Mouse (Mus musculus) kidney, adult 9 months (tissue): ENCODE data around the gene Rft1.

Source experiments
- DNase-seq: peaks from one replicate; pipeline ENCODE4 v3.0.0; 2022

Gene Rft1

DNA sequence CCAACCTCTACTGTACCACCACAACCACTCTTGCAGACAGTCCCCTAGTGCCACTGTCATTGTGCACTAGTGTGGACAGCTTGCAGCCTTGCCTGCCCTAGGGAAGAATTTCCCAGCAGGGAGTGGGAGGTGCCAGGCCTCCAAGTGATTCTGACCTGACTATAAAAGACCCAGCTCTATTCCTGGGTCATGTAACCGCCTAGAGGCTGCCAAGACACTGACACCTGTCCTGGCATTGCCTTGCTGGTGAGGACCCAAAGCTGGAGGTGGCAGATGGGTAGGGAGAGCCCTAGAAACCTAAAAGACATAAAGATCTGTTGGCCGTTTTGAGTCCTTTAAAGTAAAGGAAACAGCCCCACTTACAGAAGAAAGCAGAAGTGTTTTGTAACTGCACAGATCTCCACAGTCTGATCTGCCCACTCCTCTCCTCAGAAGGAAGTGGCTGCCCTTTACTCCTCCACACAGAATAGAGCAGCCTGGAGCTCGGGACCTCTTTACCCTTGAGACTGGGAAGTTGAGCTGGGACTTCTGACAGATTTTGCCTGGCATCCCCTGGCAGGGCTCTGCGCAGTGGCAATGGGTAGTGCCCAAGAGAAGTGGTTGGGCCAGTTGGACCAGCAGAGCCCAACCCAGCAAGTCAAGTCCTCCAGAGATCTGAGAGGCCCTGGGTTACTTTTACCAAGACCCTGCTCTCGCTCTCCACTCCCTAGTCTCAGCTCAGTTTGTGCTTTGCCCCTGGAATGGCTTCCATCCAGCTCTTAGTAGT lies 23.2 kb upstream of the Rft1 start:
- peak; percentile 71 for DNase-seq

DNA sequence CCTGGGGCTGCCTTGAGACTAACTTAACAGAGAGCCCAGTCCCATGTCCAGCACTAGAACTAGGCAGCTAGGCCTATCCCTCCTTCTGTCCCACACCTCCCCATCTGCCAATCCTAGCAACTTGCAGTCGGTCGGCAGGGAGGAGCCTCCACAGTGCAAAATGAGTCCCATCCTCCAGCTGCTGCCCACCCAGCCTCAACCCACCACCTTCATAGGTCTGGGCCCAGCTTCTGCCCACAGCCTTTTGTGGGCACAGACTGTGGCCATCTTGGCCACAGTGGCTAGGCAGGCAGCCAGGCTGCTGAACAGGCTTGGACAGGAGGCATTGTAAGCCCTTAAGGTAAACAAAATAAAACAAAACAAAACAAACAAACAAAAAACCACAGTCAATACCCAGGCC lies 22.3 kb upstream of the Rft1 start:
- no peak for DNase-seq

DNA sequence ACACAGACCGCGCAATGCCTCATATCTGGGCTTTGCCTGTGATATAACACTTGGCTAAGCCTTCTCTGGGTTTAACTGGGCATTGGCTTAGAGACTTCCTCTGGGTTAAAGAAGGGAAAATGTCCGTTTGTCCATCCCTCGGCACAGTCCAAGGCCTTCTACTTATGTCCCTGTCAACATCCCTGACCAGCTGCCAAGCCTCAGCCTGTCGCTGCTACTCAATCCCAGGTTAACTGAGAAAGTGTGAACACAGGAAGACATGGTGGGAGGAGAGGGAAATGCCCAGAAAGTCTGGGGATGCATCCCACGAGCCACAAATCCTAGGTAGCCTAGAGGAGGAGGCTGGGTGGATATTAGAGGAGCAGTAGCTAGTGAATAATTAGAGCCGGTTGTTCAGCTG lies 20.5 kb upstream of the Rft1 start:
- DNase-seq: no peak

DNA sequence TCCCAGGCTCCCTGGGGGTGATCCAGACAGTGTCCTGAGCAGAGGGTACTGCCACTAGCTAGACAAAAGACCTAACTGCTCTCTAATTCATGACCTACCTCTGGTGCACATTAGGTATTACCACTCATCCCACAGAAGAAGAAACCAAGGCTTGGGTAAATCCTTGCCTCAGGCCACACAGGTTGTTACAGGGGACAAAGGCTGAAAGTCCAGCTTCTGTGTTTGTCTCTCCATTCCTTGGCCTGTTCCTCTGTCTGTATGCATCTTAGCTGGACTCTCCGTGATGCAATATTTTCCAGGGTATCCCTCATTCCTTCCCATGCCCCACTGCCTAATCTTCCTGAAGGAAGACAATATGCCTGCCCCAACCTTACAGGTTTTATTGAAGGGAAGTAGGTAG lies 19.7 kb upstream of the Rft1 start:
- peak; percentile 80 for DNase-seq

DNA sequence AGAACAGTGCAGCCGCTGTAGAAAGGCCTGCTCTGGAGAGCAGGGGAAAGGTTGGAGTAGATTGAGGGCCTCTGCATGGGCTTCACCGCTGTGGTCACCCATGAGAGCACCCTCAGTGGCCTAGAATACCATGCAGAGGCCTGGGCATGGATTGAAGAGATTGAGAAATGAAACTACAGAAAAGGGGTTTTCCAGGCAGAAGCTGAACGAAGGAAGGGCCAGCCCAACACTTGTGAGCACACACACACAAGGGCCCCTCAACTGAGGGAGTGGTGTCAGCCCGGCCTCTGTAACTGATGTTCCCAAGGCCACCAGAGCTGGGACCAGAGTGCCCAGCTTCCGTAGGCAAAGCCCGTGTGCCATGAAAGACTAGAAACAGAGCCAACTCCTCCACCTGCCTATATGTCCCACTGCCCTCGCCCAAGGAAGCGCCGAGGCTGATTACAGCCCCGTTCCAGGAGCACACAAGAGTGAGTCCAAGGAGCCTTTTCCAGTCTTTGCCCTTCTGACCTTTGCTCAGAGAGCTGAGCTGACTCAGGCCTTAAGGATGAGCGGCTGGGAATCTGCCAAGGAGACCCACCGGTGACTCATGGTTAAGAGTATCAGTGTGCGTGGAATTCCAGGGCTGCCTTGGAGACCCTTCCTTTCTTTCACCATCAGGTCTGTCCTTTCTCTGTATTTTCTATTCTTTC lies 18.8 kb upstream of the Rft1 start:
- DNase-seq: peak; percentile 94

DNA sequence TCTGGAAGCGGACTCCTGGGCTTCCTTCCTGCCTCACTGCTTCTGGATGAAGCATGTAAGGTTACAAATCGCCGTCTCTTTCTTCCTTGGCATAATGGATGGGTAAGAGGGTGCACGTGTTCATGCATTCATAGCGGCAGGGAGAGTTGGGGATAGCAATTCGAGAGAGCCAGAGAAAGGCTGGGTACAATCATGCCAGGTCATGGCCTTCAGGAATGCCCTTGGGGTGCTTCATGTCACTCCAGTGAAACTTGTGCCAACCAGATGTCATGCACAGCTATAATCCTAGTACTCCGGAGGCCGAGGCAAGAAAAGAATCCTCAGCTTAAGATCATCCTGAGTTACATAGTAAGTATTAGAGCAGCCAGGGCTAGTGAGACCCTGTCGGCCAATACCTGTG lies 17.7 kb upstream of the Rft1 start:
- DNase-seq: no peak

DNA sequence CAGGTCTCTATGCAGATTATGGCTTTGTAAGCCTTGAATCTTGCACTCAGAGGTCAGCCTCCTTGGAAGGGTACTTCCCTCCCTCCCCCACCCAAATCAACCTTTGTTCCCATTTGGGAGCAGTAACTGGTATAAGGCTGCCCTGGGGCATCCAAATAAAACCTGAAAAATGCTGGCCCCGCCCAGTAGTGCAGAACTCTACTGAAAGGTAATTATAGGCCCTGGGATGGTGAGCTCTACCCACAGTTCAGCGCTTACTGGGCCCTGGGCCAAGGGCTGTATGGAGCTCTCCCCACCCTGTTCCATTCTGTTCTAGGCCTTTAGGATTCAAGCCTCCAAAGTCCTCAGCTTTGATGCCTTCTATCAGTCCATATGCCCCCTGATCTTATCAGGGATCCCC lies 17.1 kb upstream of the Rft1 start:
- DNase-seq: peak; percentile 91

DNA sequence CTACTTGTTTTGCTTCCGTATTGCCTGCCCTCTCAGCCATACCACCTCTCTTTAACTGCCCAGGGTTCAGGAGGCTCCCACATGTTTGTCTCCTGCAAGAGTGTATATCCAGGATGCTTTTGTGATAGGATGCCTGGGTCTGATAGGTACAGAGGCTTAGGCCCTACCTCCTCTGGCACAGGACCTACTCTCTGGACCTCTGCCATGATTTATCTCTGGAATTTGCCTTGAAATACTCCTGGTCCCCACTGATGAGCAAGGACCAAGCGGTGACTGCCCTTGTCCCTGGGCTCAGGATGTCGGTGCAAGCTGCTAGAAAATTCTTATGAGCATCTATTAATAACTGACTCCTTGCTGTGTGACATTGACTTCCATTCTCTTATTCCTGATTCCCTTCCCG lies 16.2 kb upstream of the Rft1 start:
- peak; percentile 67 for DNase-seq

DNA sequence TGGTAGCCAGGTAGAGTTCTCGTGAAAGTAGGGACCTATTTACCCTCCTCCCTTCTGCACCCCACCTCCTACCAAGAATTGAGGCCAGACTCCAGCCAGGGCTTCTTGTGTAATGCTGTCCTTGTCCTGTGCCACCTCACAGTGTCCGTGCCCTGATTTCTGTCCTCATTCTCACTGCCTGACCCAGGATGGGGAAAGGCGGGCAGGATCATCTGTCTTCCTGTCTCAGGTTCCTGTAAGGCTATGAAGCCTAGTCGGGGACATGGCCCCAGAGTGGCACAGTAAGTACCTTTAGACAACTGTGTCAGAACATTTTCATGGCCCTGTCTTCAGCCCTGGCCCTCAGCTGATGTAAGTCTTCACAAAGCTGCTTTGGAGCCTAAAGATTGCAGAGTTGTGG lies 15.5 kb upstream of the Rft1 start:
- no peak for DNase-seq

DNA sequence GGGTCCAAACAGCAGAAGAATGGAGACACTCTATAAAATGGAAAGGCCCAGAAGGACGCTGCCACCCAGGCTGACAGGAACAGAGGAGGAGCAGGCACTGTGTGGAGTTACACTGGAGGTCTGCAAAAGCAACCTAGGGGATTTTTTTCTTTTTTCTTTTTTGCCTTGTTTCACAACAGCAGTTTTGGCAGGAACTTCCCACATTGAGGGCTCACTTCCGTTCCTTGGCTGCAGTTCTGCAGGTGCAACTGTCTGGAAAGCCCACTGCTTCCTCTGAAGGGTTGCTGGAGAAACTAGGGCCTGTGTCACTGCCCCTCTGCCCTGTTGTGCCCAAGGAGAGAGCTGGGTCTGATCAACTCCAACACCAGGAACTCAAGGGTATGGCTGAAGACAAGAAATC lies 12.4 kb upstream of the Rft1 start:
- no peak for DNase-seq

DNA sequence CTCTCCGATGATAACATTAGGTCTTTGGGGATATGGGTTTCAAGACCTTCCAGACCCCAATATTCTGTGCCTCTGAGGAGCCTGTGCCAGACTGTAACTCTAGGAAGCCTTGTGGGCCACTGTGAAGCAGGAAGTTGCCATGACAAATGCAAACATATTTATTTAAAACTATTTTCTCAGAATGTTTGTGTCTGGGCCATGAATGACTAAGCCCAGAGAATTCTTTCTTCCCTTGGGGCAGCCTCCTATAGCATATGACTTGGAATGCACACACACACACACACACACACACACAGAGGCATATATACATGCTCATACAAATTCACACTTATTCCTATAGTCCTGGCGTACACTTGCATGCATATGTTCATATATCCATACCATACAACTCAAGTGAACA lies 10.1 kb upstream of the Rft1 start:
- no peak for DNase-seq

DNA sequence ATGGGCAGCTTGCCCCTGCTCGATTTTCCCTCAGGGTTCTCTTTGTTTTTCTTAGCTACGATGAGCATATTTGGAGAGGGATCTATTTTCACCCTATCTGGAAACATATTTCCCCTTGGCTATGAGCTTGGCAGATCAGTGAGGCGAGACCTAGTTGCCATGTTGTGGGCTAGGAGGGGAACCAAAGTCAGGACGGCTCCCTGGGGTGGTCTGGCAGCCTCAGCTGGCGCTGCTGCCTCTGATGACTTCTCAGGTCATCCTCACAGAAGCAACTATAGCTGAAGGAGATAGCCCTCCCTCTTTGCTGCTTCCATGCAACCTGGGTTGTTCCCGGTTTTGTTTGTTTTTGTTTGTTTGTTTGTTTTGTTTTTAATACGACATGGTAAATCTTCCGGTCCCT lies 9.1 kb upstream of the Rft1 start:
- no peak for DNase-seq

DNA sequence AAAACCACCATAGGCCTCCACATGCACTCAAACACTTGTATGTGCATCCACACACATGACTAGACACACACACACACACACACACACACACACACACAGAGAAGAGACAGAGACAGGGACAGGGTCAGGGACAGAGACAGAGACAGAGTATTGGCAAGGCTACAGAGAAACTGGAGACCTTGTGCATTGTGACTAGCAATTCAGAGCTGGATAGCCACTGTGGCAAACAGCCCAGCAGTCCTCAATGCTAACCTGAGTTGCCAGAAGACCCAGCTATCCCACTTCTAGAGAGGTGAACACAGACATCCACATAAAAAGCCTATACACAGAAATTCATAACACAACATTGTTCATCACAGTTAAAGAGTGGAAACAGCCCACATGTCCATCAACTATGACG lies 7.7 kb upstream of the Rft1 start:
- no peak for DNase-seq

DNA sequence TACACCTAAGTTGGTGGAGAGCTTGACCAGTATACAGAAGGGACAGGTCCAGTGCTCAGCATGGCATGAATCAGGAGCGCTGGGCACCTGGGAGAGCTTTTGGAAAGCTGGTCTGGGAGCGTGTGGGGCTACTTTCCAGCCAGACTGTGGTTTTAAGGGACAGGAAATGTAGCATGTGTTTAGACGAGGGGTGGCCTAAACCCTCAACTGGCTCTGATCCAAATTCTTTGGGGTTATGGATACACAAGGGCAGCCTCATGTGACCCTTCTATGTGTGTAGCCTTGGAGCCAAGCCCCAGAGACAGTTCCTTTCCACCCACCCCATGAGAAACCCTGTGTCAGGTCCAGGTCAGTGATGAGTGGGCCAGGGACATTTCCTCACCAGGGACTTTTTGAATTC lies 5.7 kb upstream of the Rft1 start:
- DNase-seq: peak; percentile 56

DNA sequence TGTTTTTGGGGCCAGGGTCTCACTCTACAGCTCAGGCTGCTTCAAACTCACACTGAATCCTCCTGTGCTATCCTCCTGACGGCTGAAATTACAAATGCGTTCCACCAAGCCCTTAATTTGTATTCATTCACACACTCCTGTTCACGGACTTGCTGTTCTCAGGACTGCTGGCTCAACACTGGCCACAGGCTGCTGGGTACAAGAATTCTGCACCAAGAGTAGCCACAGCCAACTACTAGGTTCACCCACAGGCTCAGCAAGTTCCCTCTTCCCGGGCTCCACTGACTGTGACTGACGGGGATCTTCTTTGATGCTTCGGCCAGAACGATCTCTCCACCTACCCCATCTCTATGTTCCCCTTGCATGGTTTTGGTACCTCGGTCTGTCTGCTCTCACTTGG lies 4.4 kb upstream of the Rft1 start:
- DNase-seq: peak; percentile 45

DNA sequence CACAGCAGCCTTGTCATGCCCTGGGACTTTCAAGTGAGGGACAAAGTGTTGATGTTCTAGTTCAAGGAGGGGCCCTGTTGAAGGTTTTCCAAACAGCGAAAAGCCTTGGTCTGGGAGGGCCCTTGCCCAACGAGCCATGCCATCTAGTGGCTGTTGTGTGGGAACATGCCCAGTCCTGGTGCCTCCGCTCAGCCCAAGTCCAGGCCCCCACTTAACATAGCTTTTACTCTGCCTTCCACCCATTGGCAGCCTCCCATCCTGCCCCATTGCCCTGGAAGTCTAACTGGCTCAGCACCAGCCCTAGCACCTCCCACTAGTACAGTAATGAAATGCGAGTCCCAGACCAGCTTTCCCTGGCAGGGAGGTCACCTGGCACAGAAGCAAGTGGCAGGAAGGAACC lies 3.2 kb upstream of the Rft1 start:
- peak; percentile 99 for DNase-seq

DNA sequence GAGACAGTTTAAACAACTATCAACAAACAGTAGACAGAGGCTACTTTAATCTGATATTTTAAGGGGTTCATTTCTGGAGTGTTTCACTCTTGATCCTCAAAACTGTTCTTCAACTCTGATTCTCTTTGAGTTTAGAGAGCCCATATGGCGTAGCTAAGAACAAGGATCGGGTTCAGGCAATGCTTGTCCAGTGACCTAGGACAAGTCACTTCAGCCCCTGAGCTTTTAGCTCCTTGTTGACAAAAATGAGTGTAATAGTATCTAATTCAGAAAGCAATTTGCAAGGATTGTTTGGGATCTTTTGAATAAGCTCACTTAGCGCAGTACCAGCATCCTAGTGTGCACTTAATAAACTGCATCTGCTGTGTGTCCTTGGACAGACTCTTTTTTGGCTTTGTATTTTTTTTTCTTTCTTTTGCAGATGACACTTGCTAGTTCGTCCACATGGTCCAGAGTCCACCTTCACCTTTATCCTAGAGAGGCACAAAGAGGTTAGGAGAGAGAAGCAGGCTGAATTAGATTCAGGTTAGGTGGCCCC lies 600 bp downstream of the Rft1 start:
- DNase-seq: no peak

DNA sequence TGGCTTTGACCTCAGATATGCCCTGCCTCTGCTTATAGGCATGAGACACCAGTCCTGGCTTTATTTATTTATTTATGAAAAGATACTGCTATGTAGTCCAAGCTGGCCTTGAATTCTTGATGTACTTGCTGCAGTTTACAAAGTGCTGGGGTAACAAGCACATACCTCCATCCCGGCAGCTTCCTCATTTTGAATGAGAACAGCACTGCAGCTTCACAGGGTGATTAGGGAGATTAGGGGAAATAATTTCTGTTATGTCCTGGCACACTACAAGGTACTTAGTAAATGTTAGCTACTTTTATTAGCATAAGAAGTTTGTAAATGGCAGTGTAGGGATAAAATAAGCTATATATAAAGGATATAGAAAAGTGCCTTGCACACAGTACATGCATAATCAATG lies 1.4 kb downstream of the Rft1 start:
- DNase-seq: no peak

DNA sequence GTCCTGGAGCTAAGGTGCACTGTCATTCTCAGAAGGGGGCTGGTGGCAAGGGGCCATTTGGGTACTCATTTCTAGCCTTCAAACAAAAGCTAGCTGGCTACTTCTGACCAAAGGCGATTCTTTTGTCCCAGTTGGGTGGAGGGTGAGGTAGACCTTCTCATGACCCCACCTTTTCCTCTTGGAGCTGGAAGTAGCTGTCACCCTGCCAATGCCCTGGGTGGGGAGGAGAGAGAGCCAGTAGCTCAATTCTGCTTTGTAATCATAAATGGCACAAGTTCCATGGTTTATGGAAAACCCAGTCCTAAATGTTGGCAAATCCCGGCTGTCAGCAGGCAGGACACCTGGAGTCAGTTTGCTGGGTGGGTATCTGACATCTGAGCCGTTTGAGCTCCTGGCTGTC lies 11.9 kb downstream of the Rft1 start:
- no peak for DNase-seq

DNA sequence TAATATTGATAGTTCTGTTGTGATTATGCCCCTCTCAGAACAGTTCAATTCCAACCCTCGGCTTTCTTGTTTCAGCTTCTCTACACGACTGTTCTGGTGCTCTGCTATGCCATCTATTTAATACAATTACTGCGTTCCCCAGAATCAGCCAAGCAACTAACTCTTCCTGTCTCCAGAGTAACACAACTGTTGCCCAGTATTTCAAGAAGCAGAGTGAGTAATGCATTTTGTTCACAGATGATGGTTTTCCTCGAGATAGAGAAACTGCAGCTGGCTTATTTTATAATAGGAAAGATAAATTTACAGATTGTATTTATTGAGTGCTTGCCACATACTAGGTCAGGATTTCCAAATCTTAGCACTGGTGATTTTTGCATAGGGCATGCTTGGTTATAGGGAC lies 12.4 kb downstream of the Rft1 start:
- no peak for DNase-seq

DNA sequence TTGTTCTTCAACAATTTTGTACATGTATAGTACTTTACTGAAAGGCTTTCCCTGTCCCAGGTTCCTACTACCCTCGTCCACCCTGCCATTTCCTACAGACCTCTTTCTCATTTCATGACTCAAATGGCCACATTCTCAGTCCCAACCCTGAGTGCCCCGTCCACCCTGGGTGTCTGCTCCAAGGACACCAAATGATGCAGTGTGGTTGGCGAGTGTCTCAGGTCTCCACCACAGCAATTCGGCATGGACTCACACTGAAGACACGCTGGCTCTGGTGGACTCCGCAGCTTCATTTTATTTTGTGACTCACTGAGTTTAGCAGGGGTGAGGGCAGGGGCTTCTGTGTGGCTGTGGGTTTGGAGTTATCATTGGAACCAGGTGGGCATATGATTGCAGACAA lies 16.0 kb downstream of the Rft1 start:
- no peak for DNase-seq

DNA sequence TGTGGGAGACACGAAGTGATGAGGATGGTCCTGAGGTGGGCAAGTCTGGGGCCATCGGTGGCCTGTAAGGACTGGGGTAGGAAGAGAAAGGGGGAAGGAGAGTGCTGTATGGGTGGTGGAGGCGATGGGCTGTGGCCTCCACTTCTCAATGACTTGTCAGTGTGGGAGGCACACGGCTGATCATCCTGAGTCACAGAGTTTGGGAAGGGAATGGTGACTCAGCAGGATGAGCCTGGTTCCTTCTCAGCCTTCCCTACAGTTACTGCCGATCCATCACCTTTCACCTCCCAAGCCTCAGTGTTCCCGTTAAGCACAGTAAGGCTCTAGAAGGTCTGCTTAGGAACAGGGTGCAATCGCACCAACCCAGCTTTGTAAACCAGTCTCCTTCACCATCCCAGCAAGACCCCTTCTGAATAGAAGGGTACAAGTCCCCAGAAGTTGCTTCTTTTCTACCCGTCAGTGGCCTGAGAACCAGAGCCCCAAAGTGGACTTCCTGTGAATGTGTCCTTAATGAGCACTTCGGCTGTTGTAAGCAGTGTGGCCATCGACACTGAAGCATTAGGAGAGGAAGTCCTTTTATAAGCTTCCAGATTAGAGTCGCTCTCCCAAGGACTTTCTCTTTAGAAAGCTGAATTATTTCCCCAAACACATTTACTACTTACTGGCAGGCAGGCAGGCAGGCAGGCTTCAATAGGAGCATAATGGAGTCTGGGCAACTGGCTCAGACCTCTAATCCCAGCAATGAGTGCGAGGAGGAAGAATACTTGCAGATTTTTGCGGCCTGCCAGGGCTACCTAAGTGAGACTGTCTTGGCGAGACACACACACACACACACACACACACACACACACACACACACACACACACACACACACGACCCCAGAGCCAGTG lies 17.2 kb downstream of the Rft1 start:
- DNase-seq: no peak

DNA sequence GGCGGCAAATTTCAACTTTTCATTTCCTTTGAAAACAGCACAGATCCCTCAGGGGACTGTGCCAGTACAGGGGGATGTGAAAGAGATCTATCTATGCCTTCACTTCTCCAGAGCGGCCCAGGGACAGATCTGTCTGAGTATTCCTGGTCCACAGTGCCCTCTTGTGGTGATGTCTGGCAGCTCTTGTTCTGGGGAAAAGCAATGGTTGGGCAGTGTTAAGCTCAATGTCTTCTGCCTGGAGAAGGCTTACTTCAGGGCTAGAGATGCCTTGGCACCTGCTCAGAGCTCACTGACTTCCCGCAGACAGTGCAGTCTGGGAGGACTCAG lies 17.8 kb downstream of the Rft1 start:
- peak; percentile 91 for DNase-seq

DNA sequence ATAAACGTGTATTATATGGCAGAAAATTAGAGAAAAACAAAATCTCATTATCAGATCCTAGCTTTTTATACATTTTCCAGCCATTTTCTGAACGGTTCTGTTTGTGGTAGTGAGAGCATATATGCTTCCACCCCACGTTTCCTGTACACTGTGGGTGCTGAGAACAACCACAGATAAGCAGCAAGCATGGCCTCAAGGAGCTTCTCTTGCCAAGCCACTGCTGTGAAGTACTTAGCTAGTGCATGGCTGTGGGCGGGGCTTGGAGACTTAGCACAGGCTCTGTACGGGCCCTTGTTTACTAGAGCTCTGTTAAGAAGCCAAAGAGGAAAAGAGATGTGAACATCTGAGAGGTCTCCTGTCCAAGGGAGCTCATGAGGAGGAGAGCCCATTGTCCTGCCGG lies 20.8 kb downstream of the Rft1 start:
- no peak for DNase-seq
